Mouse (Mus musculus) heart, postnatal 0 days (tissue): ENCODE results near the gene Borcs6. TPM values are rescaled to one million over a fixed set of nuclear protein-coding genes. Genes with fewer than 3 reads are reported as not detected.

Source experiments
- ATAC-seq: fragments of 200-750 bp; cut with Nextera tagmentation; 2 replicates; pipeline ENCODE4 v1.8.0; 2017; ENCODE audit warnings: low read depth, moderate number of reproducible peaks, moderate library complexity; ENCODE audit not compliant: insufficient read depth
- DNase-seq: peaks from one replicate; pipeline ENCODE4 v3.0.0-alpha.2; 2016; ENCODE audit warnings: low spot score
- H3K27ac ChIP-seq: fragments of 300-500 bp; sonication (generic); 2 replicates; pipeline ENCODE4 v1.5.1; 2014; ENCODE audit warnings: low read depth, mild to moderate bottlenecking
- H3K27me3 ChIP-seq: fragments of 300-500 bp; sonication (generic); 2 replicates; pipeline ENCODE4 v1.6.1; 2014; ENCODE audit warnings: low read length, mixed read lengths; ENCODE audit not compliant: control insufficient read depth, insufficient read depth
- H3K36me3 ChIP-seq: fragments of 300-500 bp; sonication (generic); replicated peaks from 2 replicates; pipeline ENCODE4 v1.6.1; 2014; ENCODE audit warnings: low read length, mixed read lengths; ENCODE audit not compliant: control insufficient read depth, insufficient read depth
- H3K4me1 ChIP-seq: fragments of 300-500 bp; sonication (generic); 2 replicates; pipeline ENCODE4 v1.6.1; 2014; ENCODE audit warnings: antibody characterized with exemption; ENCODE audit not compliant: control insufficient read depth, insufficient read depth
- H3K4me2 ChIP-seq: fragments of 300-500 bp; sonication (generic); 2 replicates; pipeline ENCODE4 v1.6.1; 2014; ENCODE audit warnings: low read depth, mild to moderate bottlenecking, low read length, moderate library complexity
- H3K4me3 ChIP-seq: fragments of 300-500 bp; sonication (generic); 2 replicates; pipeline ENCODE4 v1.5.1; 2014; ENCODE audit warnings: low read depth, low read length
- H3K9ac ChIP-seq: fragments of 300-500 bp; sonication (generic); replicated peaks from 2 replicates; pipeline ENCODE4 v1.6.1; 2014; ENCODE audit warnings: low read depth, low read length, mixed read lengths
- H3K9me3 ChIP-seq: fragments of 300-500 bp; sonication (generic); replicated peaks from 2 replicates; pipeline ENCODE4 v1.6.1; 2016; ENCODE audit warnings: low read length; ENCODE audit not compliant: control insufficient read depth
- CTCF ChIP-seq: IDR thresholded peaks from 2 replicates; pipeline ENCODE4 v1.5.1; 2016; ENCODE audit warnings: antibody characterized with exemption, control low read depth, low read depth
- EP300 ChIP-seq: IDR thresholded peaks from 2 replicates; pipeline ENCODE4 v1.6.1; 2016; ENCODE audit warnings: antibody characterized with exemption, low read depth
- WGBS: fragments of 180-500 bp; shearing (Covaris S2); extraction: QIAGEN DNeasy Blood & Tissue Kit; methylation state at CpG from one replicate; pipeline ENCODE4 v1.1.7; 2014; 5-methylcytosine and 5-hydroxymethylcytosine counted together
- polyA plus RNA-seq: library from polyadenylated mRNA; unstranded; fragments of >200 nt; fragmentation: Nextera tagmentation; extraction: Ambion mirVana; gene quantifications from 2 replicates; pipeline ENCODE4 v1.2.1, GENCODE M21; 2015
- total RNA-seq: library from RNA; depleted of rRNA; stranded (reverse); fragments of >200 nt; gene quantifications from 2 replicates; pipeline ENCODE4 v1.2.3, GENCODE M21; 2014; ENCODE audit warnings: low replicate concordance; rRNA removed

The Borcs6 gene
- total and polyA plus RNA-seq, 2 experiments from 2014 or later = 12.1 to 24.1 TPM

DNA sequence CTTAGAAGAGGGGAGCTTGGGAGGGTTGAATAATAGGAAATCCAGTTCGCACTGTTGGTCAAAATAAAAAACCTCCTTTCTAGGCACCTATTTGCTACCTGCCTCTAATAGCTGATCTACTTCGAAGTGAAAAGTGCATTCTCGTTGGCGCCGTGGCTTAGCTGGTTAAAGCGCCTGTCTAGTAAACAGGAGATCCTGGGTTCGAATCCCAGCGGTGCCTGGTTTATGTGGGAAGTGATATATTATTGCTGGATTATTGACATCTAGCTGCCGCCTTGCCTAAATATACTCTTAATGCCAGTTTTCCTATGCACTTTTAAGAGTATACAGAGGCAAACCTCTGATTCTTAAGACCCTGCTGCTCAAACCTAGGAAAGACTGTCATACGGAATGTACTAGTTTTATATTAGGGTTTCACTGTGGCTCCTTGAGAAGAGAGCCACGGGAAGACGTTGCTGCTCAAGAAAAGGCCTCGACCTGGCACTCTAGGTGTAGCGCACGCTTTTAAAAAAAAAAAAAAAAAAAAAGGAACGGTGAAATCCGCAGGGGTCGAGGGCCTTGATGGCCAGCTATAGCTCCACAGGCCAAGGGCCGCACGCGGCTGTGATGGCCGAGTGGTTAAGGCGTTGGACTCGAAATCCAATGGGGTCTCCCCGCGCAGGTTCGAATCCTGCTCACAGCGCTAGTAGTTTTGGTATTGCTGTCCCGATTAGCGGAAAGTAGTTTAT is 51.0 kb downstream of the Borcs6 start:
- Histone ChIP-seq H3K9ac (peak overlapping the region; percentile 44; the same call in 1 of the 2 replicates), H3K4me3 (peak overlapping the region; percentile 44), H3K36me3 (peaks cover 46% of the 10 kb centered on the region), H3K27me3 (no peaks in the 10 kb centered on the region), H3K9me3 (no peaks in the 10 kb centered on the region), H3K4me1 (0 out of 2 replicates have a peak, but pooled peaks cover 13% of the 10 kb centered on the region), H3K4me2 (peak overlapping the region; percentile 62), H3K27ac (peak overlapping the region; percentile 50)
- WGBS = 2% methylated on average over 30 of the region's 30 CpGs
- peak; percentile 51 for ATAC-seq
- no peak for TF ChIP-seq CTCF
- TF ChIP-seq EP300 = no peak; the same call in 1 of the 2 replicates
- peak; percentile 53 for DNase-seq

Other genes with a start within 250 kb of the Borcs6 start
- gene Ndel1, start 187.9 kb upstream of the Borcs6 start, total RNA-seq = 70.9 and 130 TPM in 2 replicates
- 60.7 and 62.3 TPM in 2 replicates for gene Ndel1, start 187.9 kb upstream of the Borcs6 start, polyA plus RNA-seq
- gene Rnf222, start 171.2 kb upstream of the Borcs6 start, total RNA-seq = not detected in 2 replicates
- gene Rnf222, start 171.2 kb upstream of the Borcs6 start, polyA plus RNA-seq = 0.14 and 0.15 TPM in 2 replicates
- 1,343 and 1,533 TPM in 2 replicates for gene Rpl26, start 158.1 kb upstream of the Borcs6 start, total RNA-seq
- gene Rpl26, start 158.1 kb upstream of the Borcs6 start, polyA plus RNA-seq = 529 and 545 TPM in 2 replicates
- not detected in 2 replicates for gene Odf4, start 132.6 kb upstream of the Borcs6 start, total RNA-seq
- not detected in 2 replicates for gene Odf4, start 132.6 kb upstream of the Borcs6 start, polyA plus RNA-seq
- gene Arhgef15, start 102.2 kb upstream of the Borcs6 start, total RNA-seq = 12.6 and 19.8 TPM in 2 replicates
- gene Arhgef15, start 102.2 kb upstream of the Borcs6 start, polyA plus RNA-seq = 10.0 and 11.6 TPM in 2 replicates
- 0.70 and 3.6 TPM in 2 replicates for gene Slc25a35, start 91.6 kb upstream of the Borcs6 start, total RNA-seq
- gene Slc25a35, start 91.6 kb upstream of the Borcs6 start, polyA plus RNA-seq = 1.9 and 2.0 TPM in 2 replicates
- 101 and 103 TPM in 2 replicates for gene Rangrf, start 84.5 kb upstream of the Borcs6 start, total RNA-seq
- 78.0 and 85.1 TPM in 2 replicates for gene Rangrf, start 84.5 kb upstream of the Borcs6 start, polyA plus RNA-seq
- gene Pfas, start 51.3 kb upstream of the Borcs6 start, total RNA-seq = 10.1 and 12.3 TPM in 2 replicates
- gene Pfas, start 51.3 kb upstream of the Borcs6 start, polyA plus RNA-seq = 8.3 and 8.7 TPM in 2 replicates
- 40.0 and 46.0 TPM in 2 replicates for gene Ctc1, start 43.8 kb upstream of the Borcs6 start, total RNA-seq
- gene Ctc1, start 43.8 kb upstream of the Borcs6 start, polyA plus RNA-seq = 18.6 TPM in 2 replicates
- gene Aurkb, start 14.1 kb upstream of the Borcs6 start, total RNA-seq = 21.4 and 54.6 TPM in 2 replicates
- 19.5 and 19.9 TPM in 2 replicates for gene Aurkb, start 14.1 kb upstream of the Borcs6 start, polyA plus RNA-seq
- 10.9 and 25.5 TPM in 2 replicates for gene Tmem107, start 11.1 kb downstream of the Borcs6 start, total RNA-seq
- 18.3 and 24.3 TPM in 2 replicates for gene Tmem107, start 11.1 kb downstream of the Borcs6 start, polyA plus RNA-seq
- gene Vamp2, start 28.8 kb downstream of the Borcs6 start, total RNA-seq = 25.2 and 27.9 TPM in 2 replicates
- gene Vamp2, start 28.8 kb downstream of the Borcs6 start, polyA plus RNA-seq = 59.2 and 62.1 TPM in 2 replicates
- gene Per1, start 35.5 kb downstream of the Borcs6 start, total RNA-seq = 76.8 and 93.5 TPM in 2 replicates
- gene Per1, start 35.5 kb downstream of the Borcs6 start, polyA plus RNA-seq = 8.1 and 9.7 TPM in 2 replicates
- gene Hes7, start 60.7 kb downstream of the Borcs6 start, total RNA-seq = not detected in 2 replicates
- 0.26 and 0.29 TPM in 2 replicates for gene Hes7, start 60.7 kb downstream of the Borcs6 start, polyA plus RNA-seq
- gene 9130213A22Rik, start 62.9 kb downstream of the Borcs6 start, total RNA-seq = 0.66 TPM in 1 of 2 replicates, not detected in the other
- gene 9130213A22Rik, start 62.9 kb downstream of the Borcs6 start, polyA plus RNA-seq = 0.30 and 0.49 TPM in 2 replicates
- 0.58 TPM in 1 of 2 replicates, not detected in the other for gene Aloxe3, start 66.2 kb downstream of the Borcs6 start, total RNA-seq
- gene Aloxe3, start 66.2 kb downstream of the Borcs6 start, polyA plus RNA-seq = 0.08 TPM in 1 of 2 replicates, not detected in the other
- gene Alox12b, start 97.3 kb downstream of the Borcs6 start, total RNA-seq = not detected in 2 replicates
- gene Alox12b, start 97.3 kb downstream of the Borcs6 start, polyA plus RNA-seq = not detected in 2 replicates
- 3.0 and 3.7 TPM in 2 replicates for gene Alox8, start 138.1 kb downstream of the Borcs6 start, total RNA-seq
- 0.86 and 2.5 TPM in 2 replicates for gene Alox8, start 138.1 kb downstream of the Borcs6 start, polyA plus RNA-seq
- gene Gucy2e, start 177.3 kb downstream of the Borcs6 start, total RNA-seq = 0.27 TPM in 1 of 2 replicates, not detected in the other
- gene Gucy2e, start 177.3 kb downstream of the Borcs6 start, polyA plus RNA-seq = 0.07 and 0.15 TPM in 2 replicates